Mouse (Mus musculus) retina, postnatal 7 days (tissue): ENCODE data around the gene Zfp651.

Experiments used
- DNase-seq: peaks from one replicate; pipeline ENCODE4 v3.0.0-alpha.2; 2012; ENCODE audit warnings: low read depth, low spot score

Gene Zfp651

GRCm38 (mm10) chr9:121759091-121760081 lies at the start of gene Zfp651:
Zfp651 (plus strand) TSS chr9:121759330.
- peak; percentile 61 for DNase-seq

DNA sequence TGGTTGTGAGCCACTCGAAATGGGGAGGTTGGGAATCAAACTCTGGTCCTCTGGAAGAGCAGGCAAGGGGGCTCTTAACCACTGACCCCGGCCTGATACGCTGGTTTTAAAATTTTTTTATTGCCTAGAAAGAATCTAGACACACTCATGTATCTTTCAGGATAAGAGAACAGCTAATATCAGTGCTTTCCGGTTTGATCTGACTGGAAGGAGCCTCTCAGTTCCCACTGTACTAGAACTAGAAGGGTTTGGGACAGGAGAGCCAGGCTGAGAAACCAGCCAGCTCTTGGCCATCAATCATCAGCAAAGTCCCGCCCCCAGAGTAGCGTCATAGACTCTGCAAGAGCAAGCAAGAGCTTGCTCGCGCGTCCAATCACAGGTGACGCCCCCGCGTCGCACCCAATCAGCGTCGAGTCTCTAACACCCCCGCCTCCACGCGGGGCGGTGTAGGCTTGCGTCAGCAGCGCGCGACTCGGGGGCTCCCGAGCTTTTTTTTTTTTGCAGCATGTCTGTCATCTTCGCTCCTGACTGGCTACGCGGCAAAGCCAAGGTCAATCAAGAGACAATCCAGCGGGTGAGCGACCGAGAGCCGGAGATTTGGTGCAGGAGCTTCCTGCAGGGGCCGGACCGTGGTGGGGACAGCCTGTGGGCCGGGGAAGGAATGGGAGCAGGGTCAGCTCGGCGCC lies 49.1 kb upstream of the Zfp651 start, which contains the start of gene Ss18l2:
TSS of gene Ss18l2 (plus strand) at position 432 of the 686 bp plus-strand sequence.
- peak; percentile 98 for DNase-seq

DNA sequence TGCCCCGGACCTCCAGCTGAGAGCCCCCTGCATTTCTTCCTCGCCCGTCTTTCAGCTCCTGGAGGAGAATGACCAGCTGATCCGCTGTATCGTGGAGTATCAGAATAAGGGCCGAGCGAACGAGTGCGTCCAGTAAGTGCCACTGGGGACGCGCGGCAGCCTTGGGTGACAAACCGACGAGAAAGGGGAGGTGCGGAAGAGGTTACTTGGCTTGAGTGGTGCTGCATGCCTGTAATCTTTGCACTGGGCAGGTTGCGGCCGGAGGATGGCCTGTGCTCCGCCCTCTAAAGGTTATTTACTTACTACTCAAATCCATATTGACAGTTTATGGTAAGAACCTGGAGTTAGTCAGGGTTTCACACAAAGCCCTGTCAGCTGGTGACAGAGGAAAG lies 48.5 kb upstream of the Zfp651 start:
- no peak for DNase-seq

GRCm38 (mm10) chr9:121717048-121717447 lies 42.1 kb upstream of the Zfp651 start:
- no peak for DNase-seq

GRCm38 (mm10) chr9:121718070-121718705 lies 40.9 kb upstream of the Zfp651 start:
- no peak for DNase-seq

- peak; percentile 98 for DNase-seq
Observed at GRCm38 (mm10) chr9:121718792-121719318, 40.3 kb upstream of the Zfp651 start, which contains the start of gene Nktr. Nktr (plus strand) TSS chr9:121719169.

DNA sequence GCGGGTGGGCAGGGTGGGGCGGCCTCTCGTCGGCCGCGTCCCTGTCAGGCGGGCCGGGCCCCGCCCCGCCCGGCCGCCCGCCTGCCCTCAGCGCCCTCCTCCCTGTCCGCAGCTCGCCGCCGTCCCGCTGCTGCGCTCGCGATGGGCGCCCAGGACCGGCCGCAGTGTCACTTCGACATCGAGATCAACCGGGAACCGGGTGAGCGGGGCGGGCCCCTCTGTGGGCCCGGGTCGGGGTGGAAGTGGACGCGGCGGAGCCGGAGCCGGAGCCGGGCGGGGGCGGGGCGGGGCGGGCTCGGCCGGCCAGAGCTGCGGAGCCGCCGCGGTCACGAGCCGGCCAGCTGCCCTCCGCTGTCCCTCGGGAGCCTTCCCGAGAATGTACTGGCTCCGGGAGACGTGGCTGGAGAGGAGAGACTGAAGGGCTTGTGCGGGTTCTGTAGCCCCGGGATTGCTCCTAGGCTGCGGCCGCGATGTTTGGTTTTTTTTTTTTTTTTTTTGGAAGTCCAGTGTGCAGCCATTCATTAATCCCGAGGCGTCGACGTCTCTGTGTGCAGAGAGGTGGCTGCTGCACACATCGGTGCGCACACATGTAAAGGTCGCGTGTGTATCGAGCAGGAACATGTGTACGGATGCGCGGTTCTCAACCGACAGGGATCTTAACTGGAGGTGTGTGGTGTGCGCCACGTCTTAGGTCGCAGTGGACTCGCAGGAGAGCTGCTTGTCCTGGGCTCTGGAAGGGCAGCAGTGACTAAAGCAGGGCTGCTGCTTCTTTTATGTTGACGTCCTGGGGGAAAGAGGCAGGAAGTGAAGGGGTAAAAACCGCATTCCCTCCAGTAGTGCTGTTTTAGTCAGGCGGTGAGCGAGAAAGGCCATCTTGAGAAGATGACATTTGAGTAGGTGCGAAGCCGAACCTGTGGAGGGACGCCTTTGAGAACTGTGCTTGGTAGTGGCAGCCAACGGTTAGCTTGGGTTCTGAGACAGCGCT lies 39.5 kb upstream of the Zfp651 start:
- peak; percentile 32 for DNase-seq

DNA sequence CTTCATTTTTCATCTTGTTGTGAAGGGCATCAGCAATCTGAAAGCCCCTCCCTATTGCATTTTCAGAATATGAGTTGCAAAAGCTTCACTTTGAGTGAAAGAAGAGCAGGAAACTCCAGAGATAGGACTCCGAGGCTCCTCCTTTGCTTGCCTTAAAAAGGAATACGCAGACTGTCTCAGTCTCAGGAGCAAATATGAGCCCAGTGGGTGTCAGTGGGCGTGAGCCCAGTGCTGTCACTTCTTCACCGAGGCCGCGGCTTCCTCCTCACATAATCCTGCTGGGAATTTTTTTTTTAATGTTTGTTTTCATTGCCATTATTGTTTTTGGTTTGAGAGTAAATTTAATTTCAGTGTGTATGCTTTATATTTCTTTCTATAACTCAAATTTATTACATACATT lies 18.6 kb upstream of the Zfp651 start:
- no peak for DNase-seq

GRCm38 (mm10) chr9:121741168-121741567 lies 18.0 kb upstream of the Zfp651 start:
- no peak for DNase-seq

DNA sequence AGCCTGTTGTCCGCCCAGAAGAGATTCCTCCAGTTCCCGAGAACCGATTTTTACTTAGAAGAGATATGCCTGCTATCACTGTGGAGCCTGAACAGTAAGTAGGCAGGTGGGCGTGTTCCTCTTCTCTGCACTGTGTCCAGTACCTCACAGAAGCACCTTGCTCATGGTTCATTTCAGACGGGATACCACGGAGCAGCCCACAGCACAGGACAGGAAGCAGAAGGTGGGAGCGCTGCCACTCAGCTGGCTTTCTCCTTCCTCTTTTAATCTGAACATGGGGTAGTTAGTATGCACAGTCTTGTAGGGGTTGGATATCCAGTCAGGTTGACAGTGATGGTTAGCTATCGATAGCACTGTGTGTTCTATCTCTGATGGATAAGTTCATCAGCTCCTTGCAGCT lies 15.1 kb upstream of the Zfp651 start:
- DNase-seq = no peak

DNA sequence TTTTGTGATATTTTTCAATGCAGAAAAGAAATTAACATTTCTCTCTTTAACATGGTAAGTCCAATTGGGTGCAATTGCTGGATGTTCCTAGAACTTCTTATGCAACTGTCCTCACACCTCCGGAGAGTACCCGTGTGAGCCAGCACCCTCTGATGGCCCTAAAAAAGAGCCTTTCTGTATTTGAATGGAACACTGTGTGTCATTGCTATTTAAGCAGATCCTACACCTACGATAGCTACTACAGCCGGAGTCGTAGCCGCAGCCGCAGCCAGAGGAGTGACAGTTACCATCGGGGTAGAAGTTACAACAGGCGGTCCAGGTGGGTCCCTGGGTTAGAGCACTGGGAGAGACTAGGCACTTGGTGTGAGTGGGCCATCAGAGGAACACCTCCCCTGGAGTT lies 6.4 kb upstream of the Zfp651 start:
- no peak for DNase-seq

- no peak for DNase-seq
Observed at GRCm38 (mm10) chr9:121754624-121755023, 4.5 kb upstream of the Zfp651 start.

DNA sequence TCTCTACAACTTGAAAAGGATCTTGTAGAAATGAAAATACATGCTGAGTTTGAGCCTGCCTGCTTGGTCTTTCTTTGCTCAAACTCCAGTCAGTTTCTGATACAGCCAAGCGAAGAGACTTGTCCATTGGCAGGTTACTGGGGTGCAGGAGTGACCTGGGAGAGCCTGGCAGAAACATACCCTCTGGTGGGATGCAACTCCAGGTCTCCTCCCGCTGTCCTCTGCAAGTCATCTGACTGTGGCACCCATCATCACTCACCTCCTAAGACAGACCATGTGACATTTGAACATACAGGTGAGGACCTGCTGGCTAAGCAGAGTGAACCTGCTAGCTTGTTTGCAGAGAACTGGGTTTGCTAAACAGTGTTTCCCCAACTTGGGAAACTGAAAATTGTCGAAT lies 2.3 kb upstream of the Zfp651 start:
- no peak for DNase-seq

GRCm38 (mm10) chr9:121757432-121757831 lies 1.7 kb upstream of the Zfp651 start:
- no peak for DNase-seq

DNA sequence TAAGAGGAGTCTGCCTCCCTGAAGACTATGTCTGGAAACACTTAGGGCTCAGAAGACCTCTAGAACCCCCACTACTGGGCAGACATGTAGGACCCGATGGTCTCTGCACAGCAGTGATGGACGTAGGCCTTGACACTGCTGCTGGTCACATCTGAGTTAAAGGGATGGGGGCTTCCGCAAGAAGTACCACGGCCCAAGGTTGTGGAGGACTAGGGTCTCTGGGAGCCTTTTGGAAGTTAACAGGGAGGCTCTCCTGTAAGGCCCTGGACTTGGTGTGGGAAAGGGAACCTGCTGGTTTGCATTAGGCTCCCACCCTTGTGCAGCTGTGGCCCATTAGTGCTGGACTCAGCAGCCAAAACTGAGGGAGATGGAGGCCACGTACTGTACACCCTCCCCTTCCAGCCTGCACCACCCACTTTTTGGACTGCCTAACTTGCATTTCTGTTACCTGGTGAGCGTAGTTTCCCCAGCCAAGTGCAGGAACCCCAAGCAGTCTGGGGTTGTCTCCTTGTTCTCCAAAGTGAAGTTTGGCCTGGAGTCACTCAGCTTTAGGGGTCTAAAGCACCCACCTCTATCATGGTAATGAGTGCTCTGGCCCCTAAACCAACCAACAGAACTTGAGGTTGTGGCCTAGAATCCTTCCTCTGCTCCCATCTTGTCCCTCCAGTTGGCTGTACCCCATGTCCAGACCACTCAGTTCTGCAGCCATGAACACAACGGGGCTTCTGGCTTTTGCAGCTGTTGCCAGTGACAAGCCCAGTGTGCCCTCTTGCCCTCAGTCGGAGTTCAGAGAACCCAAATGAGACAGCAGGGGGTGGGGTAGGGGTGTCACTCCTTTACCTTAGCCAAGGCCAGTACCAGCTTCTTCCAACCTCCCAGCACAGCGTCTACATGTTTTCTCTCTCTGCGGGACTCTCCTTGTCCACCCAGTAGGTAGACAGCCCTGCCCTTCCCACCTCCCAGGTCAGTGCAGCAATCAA lies 1.0 kb upstream of the Zfp651 start:
- DNase-seq = no peak

DNA sequence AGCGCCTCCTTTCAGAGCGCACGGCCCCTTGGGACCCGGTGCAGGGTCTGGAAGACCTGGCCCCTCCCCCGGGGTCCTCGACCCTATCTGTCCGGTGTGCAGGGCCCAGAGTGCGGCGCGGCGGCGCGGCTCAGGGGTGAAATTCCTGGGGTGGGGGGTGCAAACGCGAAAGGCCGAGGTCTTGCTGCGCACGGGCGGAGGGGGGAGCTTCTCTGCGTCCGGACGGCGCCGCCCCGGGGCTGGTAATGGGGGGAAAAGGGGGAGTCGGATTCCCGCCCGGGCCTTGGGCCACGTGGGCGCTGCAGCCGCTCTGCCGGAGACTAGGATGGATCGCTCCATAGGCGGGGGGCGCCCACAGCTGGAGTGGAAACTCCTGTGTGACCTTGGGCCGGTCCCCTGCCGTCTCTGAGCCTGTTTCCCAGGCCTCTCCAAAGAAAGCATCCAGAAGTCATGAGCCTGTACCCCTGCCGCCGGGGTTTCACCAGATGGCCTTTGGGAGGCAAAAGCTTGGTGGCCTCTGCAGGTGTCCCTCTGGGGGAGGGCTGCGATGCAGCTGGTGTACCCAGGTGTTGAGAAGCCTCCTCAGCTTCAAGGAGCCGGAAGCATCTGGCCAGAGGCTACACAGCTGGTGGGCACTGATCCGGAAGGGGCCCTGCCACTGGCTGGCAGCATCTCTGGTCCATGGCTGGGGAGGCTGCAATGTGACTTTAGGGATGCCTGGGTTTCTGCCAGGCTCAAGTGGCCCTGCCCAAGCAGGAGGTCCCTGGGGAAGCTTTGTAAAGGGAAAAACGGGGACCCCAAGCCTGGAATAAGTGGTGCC lies 1.4 kb downstream of the Zfp651 start:
- peak; percentile 35 for DNase-seq

DNA sequence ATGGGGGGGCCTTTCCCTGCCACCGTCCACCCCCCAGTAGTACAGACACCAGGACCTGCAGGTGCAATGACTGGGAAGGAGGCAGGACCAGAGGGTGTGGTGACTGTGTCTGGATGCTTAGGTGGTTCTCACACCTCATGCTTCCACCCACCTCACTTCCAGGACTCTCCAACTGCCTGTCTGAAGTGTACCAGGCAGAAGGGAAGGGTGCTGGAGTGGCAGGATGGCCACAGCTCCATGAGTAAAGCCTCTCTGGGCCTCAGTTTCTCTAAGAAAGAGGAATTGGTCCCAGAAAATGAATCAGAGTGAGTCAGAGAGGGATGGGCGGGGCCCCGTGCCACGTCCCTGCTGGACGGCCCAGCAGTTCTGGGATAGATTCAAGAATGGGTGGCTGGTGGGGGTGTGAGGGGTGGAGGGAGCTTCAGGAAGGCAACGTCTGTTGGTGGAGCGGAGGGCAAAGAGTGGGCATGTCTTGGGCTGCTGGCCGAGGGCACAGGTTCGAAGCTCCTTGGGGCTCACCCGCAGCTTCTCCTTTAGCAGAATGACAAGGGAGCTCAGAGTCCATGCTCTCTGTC lies 2.0 kb downstream of the Zfp651 start:
- no peak for DNase-seq

- no peak for DNase-seq
Observed at GRCm38 (mm10) chr9:121761787-121762186, 2.7 kb downstream of the Zfp651 start.
